Mouse (Mus musculus) limb, embryonic 15.5 days (tissue): ENCODE data around the gene Foxl1. TPM values are rescaled to one million over a fixed set of nuclear protein-coding genes. Genes with fewer than 3 reads are reported as not detected.

Experiments used
- ATAC-seq: fragments of 200-750 bp; cut with Nextera tagmentation; 2 replicates; pipeline ENCODE4 v1.8.0; 2017; ENCODE audit warnings: low read depth, moderate TSS enrichment; ENCODE audit not compliant: insufficient number of reproducible peaks, low FRiP score, low TSS enrichment
- H3K27ac ChIP-seq: fragments of 300-500 bp; sonication (generic); 2 replicates; pipeline ENCODE4 v1.5.1; 2015; ENCODE audit warnings: moderate library complexity, mild to moderate bottlenecking, inconsistent platforms
- H3K27me3 ChIP-seq: fragments of 300-500 bp; sonication (generic); 2 replicates; pipeline ENCODE4 v1.6.1; 2015; ENCODE audit warnings: inconsistent platforms
- H3K36me3 ChIP-seq: fragments of 300-500 bp; sonication (generic); 2 replicates; pipeline ENCODE4 v1.6.1; 2015; ENCODE audit warnings: inconsistent platforms
- H3K4me1 ChIP-seq: fragments of 300-500 bp; sonication (generic); 2 replicates; pipeline ENCODE4 v1.6.1; 2015; ENCODE audit warnings: inconsistent platforms
- H3K4me2 ChIP-seq: fragments of 300-500 bp; sonication (generic); 2 replicates; pipeline ENCODE4 v1.6.1; 2015; ENCODE audit warnings: mild to moderate bottlenecking, inconsistent platforms
- H3K4me3 ChIP-seq: fragments of 300-500 bp; sonication (generic); 2 replicates; pipeline ENCODE4 v1.5.1; 2015; ENCODE audit warnings: mild to moderate bottlenecking, inconsistent platforms
- H3K9ac ChIP-seq: fragments of 300-500 bp; sonication (generic); 2 replicates; pipeline ENCODE4 v1.6.1; 2015; ENCODE audit warnings: inconsistent platforms
- H3K9me3 ChIP-seq: fragments of 300-500 bp; sonication (generic); 2 replicates; pipeline ENCODE4 v1.6.1; 2016; ENCODE audit warnings: inconsistent platforms
- WGBS: fragments of 180-500 bp; shearing (Covaris S2); methylation state at CpG from one replicate; pipeline ENCODE4 v1.1.7; 2015; 5-methylcytosine and 5-hydroxymethylcytosine counted together
- polyA plus RNA-seq: library from polyadenylated mRNA; unstranded; fragments of >200 nt; fragmentation: Nextera tagmentation; extraction: Ambion mirVana; gene quantifications from 2 replicates; pipeline ENCODE4 v1.2.1, GENCODE M21; 2015

Foxl1 gene
- polyA plus RNA-seq, 1 experiment from 2014 or later, result 0.20 TPM

GRCm38 (mm10) chr8:121161437-121161836, 33.7 kb downstream of the Foxl1 start:
- H3K4me3 ChIP-seq, result no peak overlapping the region
- no peak overlapping the region for H3K27ac ChIP-seq
- H3K9me3 ChIP-seq, result no peaks in the 10 kb centered on the region
- no peak for ATAC-seq
- H3K4me1 ChIP-seq, result peaks cover 18% of the 10 kb centered on the region
- no peak overlapping the region for H3K9ac ChIP-seq
- no peaks in the 10 kb centered on the region for H3K36me3 ChIP-seq
- 0 out of 2 replicates have a peak, but pooled peaks cover 3% of the 10 kb centered on the region for H3K27me3 ChIP-seq
- no peak overlapping the region for H3K4me2 ChIP-seq
- WGBS, result 88% methylated on average over 5 of the region's 5 CpGs

GRCm38 (mm10) chr8:121162413-121162812, 34.7 kb downstream of the Foxl1 start:
- no peak overlapping the region for H3K4me3 ChIP-seq
- H3K9me3 ChIP-seq, result no peaks in the 10 kb centered on the region
- no peak for ATAC-seq
- no peaks in the 10 kb centered on the region for H3K36me3 ChIP-seq
- H3K4me2 ChIP-seq, result no peak overlapping the region
- 72% methylated on average over 4 of the region's 4 CpGs for WGBS
- H3K9ac ChIP-seq, result no peak overlapping the region
- peaks cover 18% of the 10 kb centered on the region for H3K4me1 ChIP-seq
- H3K27me3 ChIP-seq, result 0 out of 2 replicates have a peak, but pooled peaks cover 3% of the 10 kb centered on the region
- no peak overlapping the region for H3K27ac ChIP-seq

- Histone ChIP-seq H3K36me3 (no peaks in the 10 kb centered on the region), H3K4me2 (no peak overlapping the region), H3K9ac (no peak overlapping the region), H3K9me3 (no peaks in the 10 kb centered on the region), H3K27ac (no peak overlapping the region), H3K4me3 (no peak overlapping the region), H3K4me1 (peaks cover 18% of the 10 kb centered on the region), H3K27me3 (peaks cover 3% of the 10 kb centered on the region; the same call in 1 of the 2 replicates)
- ATAC-seq, result no peak
- WGBS, result 46% methylated on average over 11 of the region's 11 CpGs
Observed at GRCm38 (mm10) chr8:121162906-121163695, 35.4 kb downstream of the Foxl1 start.

- no peak overlapping the region for H3K9ac ChIP-seq
- H3K9me3 ChIP-seq, result no peaks in the 10 kb centered on the region
- H3K4me2 ChIP-seq, result no peak overlapping the region
- no peak overlapping the region for H3K4me3 ChIP-seq
- peaks cover 3% of the 10 kb centered on the region; the same call in 1 of the 2 replicates for H3K27me3 ChIP-seq
- no peaks in the 10 kb centered on the region for H3K36me3 ChIP-seq
- peaks cover 15% of the 10 kb centered on the region for H3K4me1 ChIP-seq
- H3K27ac ChIP-seq, result no peak overlapping the region
- ATAC-seq, result no peak
- 45% methylated on average over 8 of the region's 8 CpGs for WGBS
Observed at GRCm38 (mm10) chr8:121164017-121164469, 36.3 kb downstream of the Foxl1 start.

- WGBS, result 72% methylated on average over 5 of the region's 5 CpGs
- Histone ChIP-seq H3K4me3 (no peak overlapping the region), H3K4me2 (no peak overlapping the region), H3K27ac (no peak overlapping the region), H3K4me1 (peaks cover 31% of the 10 kb centered on the region), H3K9ac (no peak overlapping the region), H3K36me3 (no peaks in the 10 kb centered on the region), H3K27me3 (peaks cover 3% of the 10 kb centered on the region; the same call in 1 of the 2 replicates), H3K9me3 (no peaks in the 10 kb centered on the region)
- ATAC-seq, result no peak
Observed at GRCm38 (mm10) chr8:121168033-121168432, 40.3 kb downstream of the Foxl1 start.

- Histone ChIP-seq H3K27me3 (peaks cover 3% of the 10 kb centered on the region; the same call in 1 of the 2 replicates), H3K36me3 (no peaks in the 10 kb centered on the region), H3K4me3 (no peak overlapping the region), H3K27ac (no peak overlapping the region), H3K9ac (no peak overlapping the region), H3K9me3 (no peaks in the 10 kb centered on the region), H3K4me2 (no peak overlapping the region), H3K4me1 (peaks cover 23% of the 10 kb centered on the region)
- WGBS, result 23% methylated on average over 7 of the region's 7 CpGs
- no peak for ATAC-seq
Observed at GRCm38 (mm10) chr8:121170116-121170515, 42.4 kb downstream of the Foxl1 start.

- peaks cover 3% of the 10 kb centered on the region; the same call in 1 of the 2 replicates for H3K27me3 ChIP-seq
- H3K9me3 ChIP-seq, result no peaks in the 10 kb centered on the region
- no peak overlapping the region for H3K9ac ChIP-seq
- H3K4me3 ChIP-seq, result no peak overlapping the region
- ATAC-seq, result no peak
- 47% methylated on average over 27 of the region's 27 CpGs for WGBS
- H3K4me1 ChIP-seq, result peaks cover 31% of the 10 kb centered on the region
- no peaks in the 10 kb centered on the region for H3K36me3 ChIP-seq
- no peak overlapping the region for H3K27ac ChIP-seq
- H3K4me2 ChIP-seq, result no peak overlapping the region
Observed at GRCm38 (mm10) chr8:121170626-121171552, 43.1 kb downstream of the Foxl1 start.

- no peaks in the 10 kb centered on the region for H3K36me3 ChIP-seq
- no peak overlapping the region for H3K4me3 ChIP-seq
- H3K27ac ChIP-seq, result no peak overlapping the region
- no peak for ATAC-seq
- H3K4me1 ChIP-seq, result peaks cover 38% of the 10 kb centered on the region
- H3K9ac ChIP-seq, result no peak overlapping the region
- 70% methylated on average over 8 of the region's 8 CpGs for WGBS
- H3K27me3 ChIP-seq, result peaks cover 4% of the 10 kb centered on the region; the same call in 1 of the 2 replicates
- no peak overlapping the region for H3K4me2 ChIP-seq
- no peaks in the 10 kb centered on the region for H3K9me3 ChIP-seq
Observed at GRCm38 (mm10) chr8:121172567-121172966, 44.8 kb downstream of the Foxl1 start.

- 53% methylated on average over 10 of the region's 10 CpGs for WGBS
- Histone ChIP-seq H3K9ac (no peak overlapping the region), H3K27me3 (0 out of 2 replicates have a peak, but pooled peaks cover 8% of the 10 kb centered on the region), H3K36me3 (no peaks in the 10 kb centered on the region), H3K4me2 (no peak overlapping the region), H3K4me3 (no peak overlapping the region), H3K4me1 (peaks cover 38% of the 10 kb centered on the region), H3K9me3 (no peaks in the 10 kb centered on the region), H3K27ac (no peak overlapping the region)
- no peak for ATAC-seq
Observed at GRCm38 (mm10) chr8:121174178-121174577, 46.4 kb downstream of the Foxl1 start.

- ATAC-seq, result no peak
- Histone ChIP-seq H3K4me2 (peak overlapping the region; percentile 33), H3K9me3 (no peaks in the 10 kb centered on the region), H3K27me3 (0 out of 2 replicates have a peak, but pooled peaks cover 8% of the 10 kb centered on the region), H3K9ac (no peak overlapping the region), H3K4me1 (peaks cover 38% of the 10 kb centered on the region), H3K27ac (no peak overlapping the region), H3K36me3 (no peaks in the 10 kb centered on the region), H3K4me3 (0 out of 2 replicates have a peak overlapping the region, but pooled peaks have one; percentile 1)
- WGBS, result 15% methylated on average over 29 of the region's 30 CpGs
Observed at GRCm38 (mm10) chr8:121174721-121175539, 47.2 kb downstream of the Foxl1 start.

- no peaks in the 10 kb centered on the region for H3K9me3 ChIP-seq
- H3K4me2 ChIP-seq, result peak overlapping the region; percentile 33; the same call in 1 of the 2 replicates
- peaks cover 32% of the 10 kb centered on the region for H3K4me1 ChIP-seq
- WGBS, result 61% methylated on average over 8 of the region's 8 CpGs
- no peak overlapping the region for H3K9ac ChIP-seq
- no peaks in the 10 kb centered on the region for H3K36me3 ChIP-seq
- H3K27me3 ChIP-seq, result 0 out of 2 replicates have a peak, but pooled peaks cover 8% of the 10 kb centered on the region
- no peak for ATAC-seq
- H3K27ac ChIP-seq, result no peak overlapping the region
- H3K4me3 ChIP-seq, result no peak overlapping the region
Observed at GRCm38 (mm10) chr8:121175540-121176090, 47.9 kb downstream of the Foxl1 start.
